Comparison of ENCODE assay signal across 21 mouse cellular contexts in genomic region chr3:78889326-78889725, GRCm38 (mm10).
DNase-seq lines count a peak whose midpoint lies in the region; ATAC-seq and TF ChIP-seq lines count a peak whose summit lies in the region.
"Had no signal": no experiment of that assay in that cellular context is flagged by ENCODE, and none has a peak within 500 bp of the region (broad histone marks: within the 10 kb centered on the region; RNA-seq: fewer than 3 reads in every experiment).

No protein-coding gene starts in this region.

- no peak overlapping the region for H3K27ac ChIP-seq in lung, embryonic 14.5 days (ENCODE audit: low read depth)
- no peak overlapping the region for H3K27ac ChIP-seq in lung, postnatal 0 days (ENCODE audit: low read length)
- H3K27ac ChIP-seq: embryonic facial prominence, embryonic 13.5 days; embryonic facial prominence, embryonic 15.5 days; forebrain, embryonic 10.5 days; forebrain, embryonic 12.5 days had no signal

- TF ChIP-seq EP300 in lung, postnatal 0 days (IDR thresholded peaks at IDR 0.05) = no peak

- no peak for TF ChIP-seq POLR2A in lung, adult 2 months (IDR thresholded peaks at IDR 0.05; ENCODE audit: borderline replicate concordance, extremely low read depth, low read depth, low read length)

- H3K4me3 ChIP-seq in lung, embryonic 14.5 days (ENCODE audit: low read depth, low read length) = no peak overlapping the region
- H3K4me3 ChIP-seq in lung, postnatal 0 days (ENCODE audit: low read depth, low read length) = no peak overlapping the region
- H3K4me3 ChIP-seq in lung, adult 2 months (replicated peaks; ENCODE audit: extremely low read depth, low read depth, low read length) = no peak overlapping the region
- H3K4me3 ChIP-seq: embryonic facial prominence, embryonic 13.5 days; embryonic facial prominence, embryonic 15.5 days; erythroblast, embryonic 14.5 days; forebrain, embryonic 10.5 days; forebrain, embryonic 12.5 days had no signal

- peak; percentile 41 for DNase-seq in lung, embryonic 14.5 days
- no peak for DNase-seq in lung, postnatal 4 days
- peak; percentile 72 for DNase-seq in lung, postnatal 0 days (ENCODE audit: low spot score)
- DNase-seq in lung, adult 2 months = no peak
- DNase-seq: adrenal gland, adult 2 months; adrenal gland, postnatal 10 days; adrenal gland, postnatal 25 days; cerebellum, adult 11 months; cerebellum, adult 18-20 months; cerebellum, adult 8-10 months; cerebellum, adult 9-11 months; cerebellum, postnatal 14 days; cerebellum, postnatal 36 days; embryo, embryonic 11 days had no signal

- H3K27me3 ChIP-seq in lung, embryonic 14.5 days (ENCODE audit: insufficient read depth, low read length) = no peaks in the 10 kb centered on the region
- H3K27me3 ChIP-seq in lung, postnatal 0 days (replicated peaks; ENCODE audit: insufficient read depth, low read length) = no peaks in the 10 kb centered on the region
- H3K27me3 ChIP-seq: embryonic facial prominence, embryonic 13.5 days; embryonic facial prominence, embryonic 15.5 days; forebrain, embryonic 12.5 days had no signal

- no peak for ATAC-seq in lung, embryonic 14.5 days (ENCODE audit: insufficient read depth)
- peak; percentile 77 for ATAC-seq in lung, postnatal 0 days
- ATAC-seq: forebrain, embryonic 14.5 days; forebrain, embryonic 16.5 days had no signal

- H3K36me3 ChIP-seq in lung, embryonic 14.5 days (ENCODE audit: insufficient read depth) = no peaks in the 10 kb centered on the region
- H3K36me3 ChIP-seq in lung, postnatal 0 days (ENCODE audit: insufficient read depth, low read length) = no peaks in the 10 kb centered on the region
- H3K36me3 ChIP-seq: embryonic facial prominence, embryonic 13.5 days; embryonic facial prominence, embryonic 15.5 days; forebrain, embryonic 10.5 days; forebrain, embryonic 12.5 days had no signal

- no peak overlapping the region for H3K9ac ChIP-seq in lung, embryonic 14.5 days
- no peak overlapping the region for H3K9ac ChIP-seq in lung, postnatal 0 days (replicated peaks; ENCODE audit: low read depth)
- H3K9ac ChIP-seq: embryonic facial prominence, embryonic 13.5 days; embryonic facial prominence, embryonic 15.5 days; forebrain, embryonic 12.5 days had no signal

- no peak overlapping the region for H3K4me2 ChIP-seq in lung, embryonic 14.5 days
- H3K4me2 ChIP-seq in lung, postnatal 0 days (replicated peaks; ENCODE audit: low read depth, low read length) = no peak overlapping the region
- H3K4me2 ChIP-seq: embryonic facial prominence, embryonic 13.5 days; embryonic facial prominence, embryonic 15.5 days; forebrain, embryonic 12.5 days had no signal

- TF ChIP-seq CTCF in lung, embryonic 14.5 days (IDR thresholded peaks at IDR 0.05; ENCODE audit: low read depth) = no peak
- no peak for TF ChIP-seq CTCF in lung, postnatal 0 days (IDR thresholded peaks at IDR 0.05)
- TF ChIP-seq CTCF in lung, adult 2 months (IDR thresholded peaks at IDR 0.05; ENCODE audit: insufficient read depth, low read length) = no peak

- H3K9me3 ChIP-seq in lung, embryonic 14.5 days (ENCODE audit: low read depth, low read length) = no peaks in the 10 kb centered on the region
- no peaks in the 10 kb centered on the region for H3K9me3 ChIP-seq in lung, postnatal 0 days (ENCODE audit: low read length)
- H3K9me3 ChIP-seq: embryonic facial prominence, embryonic 13.5 days; embryonic facial prominence, embryonic 15.5 days; forebrain, embryonic 10.5 days; forebrain, embryonic 12.5 days had no signal

- H3K4me1 ChIP-seq in lung, embryonic 14.5 days (ENCODE audit: insufficient read depth) = 0 out of 2 replicates have a peak, but pooled peaks cover 3% of the 10 kb centered on the region
- no peaks in the 10 kb centered on the region for H3K4me1 ChIP-seq in lung, postnatal 0 days (ENCODE audit: insufficient read depth, low read depth, low read length)
- H3K4me1 ChIP-seq in lung, adult 2 months (ENCODE audit: control insufficient read depth, insufficient read depth, low read length) = no peaks in the 10 kb centered on the region
- H3K4me1 ChIP-seq: embryonic facial prominence, embryonic 13.5 days; embryonic facial prominence, embryonic 15.5 days; forebrain, embryonic 10.5 days; forebrain, embryonic 12.5 days had no signal

- WGBS in lung, embryonic 14.5 days = 54% methylated on average over 3 of the region's 3 CpGs
- WGBS in lung, postnatal 0 days = 52% methylated on average over 3 of the region's 3 CpGs
- 61% methylated on average over 3 of the region's 3 CpGs for WGBS in lung, adult 2 months

Comparison
In these comparisons a context has a peak if more than half of its experiments do, and no peak if none do; other contexts are left out.
1. DNase-seq: peak in lung, embryonic 14.5 days (single experiment) and lung, postnatal 0 days (single experiment); none in lung, postnatal 4 days (0 of 2) and lung, adult 2 months (single experiment).